Mouse (Mus musculus) small intestine, adult 2 months (tissue): ENCODE measurements around the gene Cnn1. TPM values are rescaled to one million over a fixed set of nuclear protein-coding genes. Genes with fewer than 3 reads are reported as not detected.
A peak's percentile ranks its signal among the peaks of the same experiment; 100 is the strongest.

Experiments used
- H3K27ac ChIP-seq: fragments of 200-500 bp; 2 replicates; pipeline ENCODE4 v1.5.1; 2012; ENCODE audit warnings: low read depth, low read length, control low read depth, inconsistent platforms; ENCODE audit not compliant: insufficient read depth
- H3K27me3 ChIP-seq: fragments of 200-500 bp; 2 replicates; pipeline ENCODE4 v1.6.1; 2012; ENCODE audit warnings: mild to moderate bottlenecking, moderate library complexity, low read length, inconsistent platforms; ENCODE audit not compliant: control insufficient read depth, insufficient read depth
- H3K36me3 ChIP-seq: fragments of 200-500 bp; 2 replicates; pipeline ENCODE4 v1.6.1; 2012; ENCODE audit warnings: mild to moderate bottlenecking, low read length, control low read depth, inconsistent platforms; ENCODE audit not compliant: control insufficient read depth, insufficient read depth
- H3K4me1 ChIP-seq: fragments of 200-500 bp; 2 replicates; pipeline ENCODE4 v1.6.1; 2012; ENCODE audit warnings: low read length, inconsistent platforms, mixed read lengths; ENCODE audit not compliant: control insufficient read depth, insufficient read depth, insufficient read length
- H3K4me3 ChIP-seq: fragments of 200-500 bp; 2 replicates; pipeline ENCODE4 v1.5.1; 2012; ENCODE audit warnings: low read depth, mild to moderate bottlenecking, control low read depth, inconsistent platforms, low read length, moderate library complexity
- CTCF ChIP-seq: fragments of 200-500 bp; IDR thresholded peaks from 2 replicates; pipeline ENCODE4 v1.5.1; 2012; ENCODE audit warnings: low read depth, mild to moderate bottlenecking, control low read depth, inconsistent platforms, low read length, moderate library complexity, mixed read lengths; ENCODE audit not compliant: insufficient replicate concordance, insufficient read length; ENCODE audit errors: extremely low read depth
- POLR2A ChIP-seq: fragments of 200-500 bp; IDR thresholded peaks from 2 replicates; pipeline ENCODE4 v1.6.1; 2012; ENCODE audit warnings: low read depth, mild to moderate bottlenecking, control low read depth, inconsistent platforms, low read length, moderate library complexity
- WGBS: fragments of 180-500 bp; shearing (Covaris S2); methylation state at CpG from one replicate; pipeline ENCODE4 v1.1.7; 2018; 5-methylcytosine and 5-hydroxymethylcytosine counted together
- polyA plus RNA-seq: library from polyadenylated mRNA; depleted of rRNA; stranded (reverse); fragments of >200 nt; gene quantifications from 2 replicates; pipeline ENCODE4 v1.2.3, GENCODE M21; 2012

The Cnn1 gene
- polyA plus RNA-seq, 1 experiment: 166 TPM

DNA sequence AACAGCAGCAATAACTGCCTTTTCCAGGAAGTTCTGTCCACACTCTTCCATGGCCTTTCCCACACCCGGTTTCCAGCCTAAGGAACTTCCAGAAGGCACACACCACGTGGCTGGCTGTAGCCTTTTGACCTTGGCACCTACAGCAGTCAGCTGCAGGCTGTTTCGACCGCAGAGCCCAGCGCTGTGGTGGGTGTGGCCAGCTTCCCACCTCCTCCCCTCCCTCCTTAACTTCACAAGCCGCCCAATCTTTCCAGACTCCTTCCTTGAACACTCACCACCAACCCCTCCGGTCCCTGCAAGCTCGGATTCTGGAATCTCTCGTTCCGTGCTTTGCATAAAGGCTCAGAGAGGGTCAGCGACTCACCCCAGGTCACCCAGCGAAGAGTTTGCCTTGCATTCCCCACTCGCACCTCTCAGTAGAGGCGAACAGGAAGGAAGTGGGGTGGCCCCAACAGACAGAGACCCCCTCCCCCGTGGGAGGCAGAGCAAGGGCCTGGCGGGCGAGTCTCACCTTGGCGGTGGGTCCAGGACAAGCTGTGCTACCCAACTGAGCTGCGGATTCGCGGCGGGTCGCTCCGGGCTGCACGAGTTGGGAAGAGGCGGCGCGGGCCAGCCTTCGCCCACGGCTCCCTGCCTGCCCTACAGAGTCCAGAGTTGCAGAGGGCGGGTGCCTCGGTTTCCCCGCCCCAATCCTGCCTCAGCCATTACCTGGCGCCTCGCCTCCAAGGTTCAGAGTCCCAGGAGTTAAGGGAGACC, 32.4 kb downstream of the Cnn1 start:
- peak overlapping the region; percentile 83 for H3K27ac ChIP-seq

DNA sequence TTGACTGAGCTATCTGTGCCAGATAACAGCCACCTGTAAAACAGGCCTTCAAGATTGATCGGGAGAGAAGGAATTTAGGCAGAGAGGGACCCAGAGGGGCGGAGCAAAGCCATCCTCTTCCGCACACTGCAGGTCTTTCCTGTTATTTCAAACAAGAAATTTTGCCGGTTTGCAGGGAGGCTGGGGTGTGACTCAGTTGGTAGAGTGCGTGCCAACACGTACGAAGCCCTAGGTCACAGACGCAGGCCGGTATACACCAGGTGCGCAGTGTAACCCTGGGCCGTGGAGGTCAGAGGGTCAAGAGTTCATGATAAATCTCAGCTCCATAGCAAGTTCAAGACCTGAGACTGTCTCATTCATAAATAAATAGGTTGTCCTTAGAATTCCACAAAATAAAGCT, 33.2 kb downstream of the Cnn1 start:
- no peaks in the 10 kb centered on the region for H3K27me3 ChIP-seq
- no peak for TF ChIP-seq POLR2A
- TF ChIP-seq CTCF: no peak
- H3K4me3 ChIP-seq: peak overlapping the region; percentile 70
- H3K4me1 ChIP-seq: peaks cover 27% of the 10 kb centered on the region
- whole genome bisulfite sequencing: 45% methylated on average over 11 of the region's 11 CpGs
- peaks cover 8% of the 10 kb centered on the region for H3K36me3 ChIP-seq
- no peak overlapping the region for H3K27ac ChIP-seq

More for the DNA sequence above, 32.4 kb downstream of the Cnn1 start:
- peaks cover 14% of the 10 kb centered on the region for H3K36me3 ChIP-seq
- H3K27me3 ChIP-seq: no peaks in the 10 kb centered on the region
- H3K4me3 ChIP-seq: peak overlapping the region; percentile 70
- H3K4me1 ChIP-seq: peaks cover 22% of the 10 kb centered on the region
- WGBS: 2% methylated on average over 35 of the region's 35 CpGs
- TF ChIP-seq POLR2A (peak; percentile 42; the same call in 1 of the 2 replicates), CTCF (no peak)

DNA sequence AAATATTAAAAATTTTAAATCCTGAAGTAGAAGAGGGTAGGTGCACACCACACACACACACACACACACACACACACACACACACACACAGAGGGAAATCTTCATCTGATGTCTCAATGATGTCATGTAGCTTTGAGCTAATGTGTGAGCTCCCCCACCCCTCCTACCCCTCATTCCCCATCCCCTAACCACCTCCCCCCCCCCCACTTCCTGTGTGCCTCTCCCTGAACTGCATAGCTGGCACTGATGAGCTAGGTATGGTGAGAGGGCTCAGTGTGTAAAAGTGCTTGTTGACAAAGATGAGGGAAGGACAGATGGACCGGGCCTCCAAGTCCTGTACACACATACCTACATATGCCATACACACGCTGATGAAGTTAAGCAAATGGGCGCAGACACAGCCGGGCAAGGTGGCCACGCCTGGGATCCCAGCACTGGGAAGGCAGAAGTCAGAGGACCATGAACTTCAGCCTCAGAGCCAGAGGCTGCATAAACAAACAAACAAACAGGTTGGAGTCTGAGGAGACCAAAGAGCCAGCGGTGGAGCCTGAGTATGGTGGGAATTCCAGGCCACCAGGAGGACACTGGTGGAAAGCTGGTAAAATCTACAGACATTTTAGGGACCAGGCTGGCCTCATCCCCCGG, 35.4 kb downstream of the Cnn1 start:
- Histone ChIP-seq H3K27me3 (no peaks in the 10 kb centered on the region), H3K27ac (no peak overlapping the region), H3K36me3 (0 out of 2 replicates have a peak, but pooled peaks cover 1% of the 10 kb centered on the region), H3K4me3 (no peak overlapping the region), H3K4me1 (peaks cover 31% of the 10 kb centered on the region)
- TF ChIP-seq POLR2A (no peak), CTCF (no peak)
- WGBS: 66% methylated on average over 7 of the region's 7 CpGs

DNA sequence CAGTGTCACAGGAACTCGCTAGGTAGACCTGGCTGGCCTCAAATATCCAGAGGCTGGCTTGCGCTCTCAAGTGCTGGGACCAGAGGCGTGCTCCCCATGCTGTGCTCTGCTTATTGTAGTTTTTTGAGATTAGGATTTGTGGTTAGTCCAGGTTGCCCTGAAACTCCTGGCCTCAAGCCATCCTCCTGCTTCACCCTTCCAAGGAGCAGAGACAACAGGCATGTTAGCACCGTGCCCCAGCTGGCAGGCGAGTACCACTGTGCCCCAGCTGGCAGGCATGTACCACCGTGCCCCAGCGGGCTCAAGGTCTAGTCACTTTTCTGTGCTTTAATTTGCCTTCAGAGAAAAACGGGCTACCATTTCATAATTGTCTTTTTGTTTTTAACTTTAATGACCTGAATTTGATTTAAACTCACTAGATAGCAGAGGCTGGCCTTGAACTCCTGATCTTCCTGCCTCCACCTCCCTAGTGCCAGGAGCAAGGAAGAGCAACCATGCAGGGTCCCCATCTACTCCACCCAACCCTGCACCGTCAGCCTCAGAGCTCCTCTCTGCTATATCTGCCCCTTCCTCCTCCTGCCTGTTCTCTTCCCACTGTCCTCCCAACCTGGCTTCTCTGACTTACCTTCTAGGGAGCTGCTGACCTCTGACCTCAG, 36.1 kb downstream of the Cnn1 start:
- no peak for TF ChIP-seq CTCF
- no peak for TF ChIP-seq POLR2A
- Histone ChIP-seq H3K36me3 (no peaks in the 10 kb centered on the region), H3K4me3 (no peak overlapping the region), H3K4me1 (peaks cover 31% of the 10 kb centered on the region), H3K27me3 (no peaks in the 10 kb centered on the region), H3K27ac (no peak overlapping the region)
- WGBS: 70% methylated on average over 9 of the region's 9 CpGs

DNA sequence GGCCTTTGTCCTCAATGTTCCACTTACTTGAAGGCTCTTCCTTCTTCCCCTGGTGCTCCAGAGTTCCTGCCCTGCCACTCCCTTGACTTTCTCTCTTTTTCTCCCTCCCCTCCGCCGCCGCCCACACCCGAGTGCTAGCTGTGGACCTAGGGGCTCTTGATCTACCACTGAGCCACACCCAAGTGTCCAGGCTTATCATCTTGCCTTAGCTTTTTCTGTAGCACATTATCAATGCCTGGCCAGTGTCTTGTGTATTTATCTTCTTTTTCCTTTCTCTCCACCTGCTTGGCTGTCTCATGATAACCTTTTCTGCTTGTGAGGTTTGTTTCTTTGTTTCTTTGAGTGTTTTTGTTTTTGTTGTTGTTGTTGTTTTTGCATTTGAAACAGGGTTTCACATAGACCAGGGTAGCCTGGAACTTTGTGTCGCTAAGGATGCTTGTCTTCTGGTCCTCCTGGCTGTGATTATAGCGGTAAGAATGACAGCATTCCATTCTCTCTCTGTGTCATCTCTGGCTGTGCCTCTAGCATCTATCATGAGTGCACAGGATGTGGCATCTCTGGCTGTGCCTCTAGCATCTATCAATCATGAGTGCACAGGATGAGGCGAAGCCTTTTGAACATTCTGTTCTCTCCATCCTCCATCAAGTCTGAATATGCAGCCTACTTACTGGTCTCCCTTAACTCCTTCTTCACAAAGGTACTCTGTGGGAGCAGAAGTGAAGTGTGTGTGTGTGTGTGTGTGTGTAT, 36.8 kb downstream of the Cnn1 start, which contains the start of gene Acp5:
TSS of gene Acp5 (minus strand) at position 68 of the 747 bp plus-strand sequence.
- no peak for TF ChIP-seq CTCF
- TF ChIP-seq POLR2A: no peak
- Histone ChIP-seq H3K27me3 (no peaks in the 10 kb centered on the region), H3K4me3 (no peak within 1 kb of the TSS), H3K27ac (no peak within 1 kb of the TSS), H3K36me3 (no peaks in the 10 kb centered on the region), H3K4me1 (peaks cover 27% of the 10 kb centered on the region)
- 45% methylated on average over 7 of the region's 7 CpGs for WGBS

DNA sequence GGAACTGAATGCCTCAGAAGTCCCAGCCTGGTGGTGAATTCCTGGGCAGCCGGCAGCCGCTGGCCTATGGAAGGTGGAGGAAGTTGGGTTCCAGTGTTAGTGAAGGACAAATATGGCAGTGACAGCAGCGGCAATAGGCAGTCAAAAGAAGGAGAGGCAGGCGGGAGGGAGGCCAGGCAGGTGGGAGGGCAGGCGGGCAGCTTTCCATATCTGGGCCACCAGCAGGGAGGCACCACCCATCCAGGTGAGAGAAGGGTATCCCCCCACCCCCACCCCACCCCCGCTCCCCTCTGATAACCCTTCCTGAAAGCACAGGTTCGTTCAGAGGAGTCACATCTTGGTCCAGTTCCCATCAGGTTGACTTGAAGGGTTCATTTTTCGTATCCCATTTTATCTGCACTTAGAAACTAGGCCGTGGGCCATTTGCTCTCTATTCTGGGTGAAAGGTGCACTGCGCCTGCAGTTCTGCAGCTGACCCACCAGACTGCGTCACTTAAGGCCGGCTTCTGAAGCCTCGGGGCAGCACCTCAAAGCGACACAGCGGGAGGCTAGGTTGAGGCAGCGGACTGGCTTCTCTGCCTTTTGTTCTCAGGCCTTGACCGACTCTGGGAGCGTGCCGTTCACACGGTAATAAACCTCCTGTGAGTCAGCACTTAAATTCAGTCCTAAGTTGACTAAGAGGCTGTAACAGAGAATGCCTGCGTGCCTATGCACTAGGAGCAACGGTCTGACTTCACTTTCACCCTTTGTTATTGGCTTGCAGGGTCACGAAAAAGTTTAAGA, 37.9 kb downstream of the Cnn1 start:
- H3K4me1 ChIP-seq: peaks cover 20% of the 10 kb centered on the region
- H3K36me3 ChIP-seq: no peaks in the 10 kb centered on the region
- no peak overlapping the region for H3K4me3 ChIP-seq
- H3K27me3 ChIP-seq: no peaks in the 10 kb centered on the region
- no peak for TF ChIP-seq POLR2A
- no peak for TF ChIP-seq CTCF
- no peak overlapping the region for H3K27ac ChIP-seq
- WGBS: 23% methylated on average over 23 of the region's 23 CpGs
